Comparison of ENCODE assay signal across 8 mouse cellular contexts in the genomic region with DNA sequence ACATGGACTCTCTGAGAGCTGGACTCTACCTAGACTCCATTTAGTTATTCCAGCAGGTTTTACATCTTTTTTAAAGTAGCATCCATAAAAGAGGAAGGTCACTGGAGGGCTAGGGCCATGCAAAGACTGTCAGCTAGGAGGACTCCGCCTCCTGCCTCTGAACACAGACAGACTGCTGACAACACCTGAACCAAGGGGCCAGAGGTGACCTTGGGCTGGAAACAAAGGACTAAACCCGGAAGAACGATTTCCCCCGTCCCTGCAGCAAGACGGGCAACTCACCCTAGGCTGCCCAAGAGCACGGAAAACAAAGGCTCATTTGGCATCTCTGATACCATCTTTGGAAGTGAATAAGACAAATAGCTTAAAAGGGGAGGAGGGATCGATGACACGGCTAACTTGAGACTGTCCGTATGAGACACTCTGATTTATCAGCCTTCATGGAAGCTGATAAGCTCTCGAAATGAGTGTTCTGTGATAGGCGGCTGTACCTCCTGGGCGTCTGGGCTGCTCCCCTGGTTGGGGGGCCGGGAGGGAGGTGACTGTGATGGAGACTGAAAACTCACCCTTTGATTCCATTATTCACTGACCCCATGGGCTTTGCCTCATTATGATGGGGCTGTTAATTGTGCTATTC. TPM values are rescaled to one million over a fixed set of nuclear protein-coding genes. Genes with fewer than 3 reads are reported as not detected.
DNase-seq lines count a peak whose midpoint lies in the region; ATAC-seq and TF ChIP-seq lines count a peak whose summit lies in the region.

No protein-coding gene starts in this region.

- TF ChIP-seq CTCF in E14TG2a.4 (conservative IDR thresholded peaks at IDR 0.05; ENCODE audit: low read length), result no peak

- H3K36me3 ChIP-seq in heart, embryonic 10.5 days, result no peaks in the 10 kb centered on the region
- no peaks in the 10 kb centered on the region for H3K36me3 ChIP-seq in E14TG2a.4 (ENCODE audit: insufficient read depth, low read length)
- H3K36me3 ChIP-seq in forebrain, embryonic 10.5 days (replicated peaks), result no peaks in the 10 kb centered on the region
- no peaks in the 10 kb centered on the region for H3K36me3 ChIP-seq in limb, embryonic 15.5 days
- H3K36me3 ChIP-seq in liver, embryonic 11.5 days (ENCODE audit: control insufficient read depth, insufficient read depth, low read length), result no peaks in the 10 kb centered on the region

- no peak overlapping the region for H3K9ac ChIP-seq in limb, embryonic 15.5 days
- no peak overlapping the region for H3K9ac ChIP-seq in liver, embryonic 11.5 days (ENCODE audit: low read depth, low read length)

- peak overlapping the region; percentile 30; the same call in 1 of the 2 replicates for H3K4me2 ChIP-seq in limb, embryonic 15.5 days
- H3K4me2 ChIP-seq in liver, embryonic 11.5 days, result no peak overlapping the region; the same call in 1 of the 2 replicates

- H3K27me3 ChIP-seq in heart, embryonic 10.5 days (ENCODE audit: insufficient read depth, poor library complexity, severe bottlenecking), result peaks cover 10% of the 10 kb centered on the region; the same call in 1 of the 2 replicates
- peaks cover 8% of the 10 kb centered on the region; the same call in 1 of the 2 replicates for H3K27me3 ChIP-seq in E14TG2a.4 (ENCODE audit: insufficient read depth, low read length)
- H3K27me3 ChIP-seq in forebrain, embryonic 10.5 days (ENCODE audit: poor library complexity, severe bottlenecking), result peaks cover 32% of the 10 kb centered on the region
- peaks cover 14% of the 10 kb centered on the region for H3K27me3 ChIP-seq in limb, embryonic 15.5 days
- no peaks in the 10 kb centered on the region for H3K27me3 ChIP-seq in liver, embryonic 11.5 days (replicated peaks; ENCODE audit: control insufficient read depth, insufficient read depth, low read length)

- H3K4me1 ChIP-seq in heart, embryonic 10.5 days, result peaks cover 25% of the 10 kb centered on the region
- H3K4me1 ChIP-seq in E14TG2a.4 (replicated peaks; ENCODE audit: low read depth, low read length), result peaks cover 58% of the 10 kb centered on the region
- H3K4me1 ChIP-seq in forebrain, embryonic 10.5 days, result peaks cover 56% of the 10 kb centered on the region
- H3K4me1 ChIP-seq in limb, embryonic 15.5 days, result peaks cover 19% of the 10 kb centered on the region
- no peaks in the 10 kb centered on the region for H3K4me1 ChIP-seq in liver, embryonic 11.5 days (replicated peaks; ENCODE audit: control insufficient read depth, insufficient read depth, low read length)

- DNase-seq in heart, embryonic 10.5 days (ENCODE audit: low spot score), result no peak
- DNase-seq in heart, adult 8-10 months (ENCODE audit: low spot score), result no peak
- DNase-seq in forebrain, embryonic 10.5 days (ENCODE audit: extremely low spot score, low spot score), result no peak
- DNase-seq in liver, embryonic 11.5 days (ENCODE audit: low spot score), result no peak
- no peak for DNase-seq in frontal cortex, postnatal 14 days (ENCODE audit: low spot score in 2 of 2)
- DNase-seq in frontal cortex, adult 2 months (ENCODE audit: extremely low spot score in 1 of 2, low spot score in 1 of 2), result no peak

- peak overlapping the region; percentile 84 for H3K27ac ChIP-seq in heart, embryonic 10.5 days
- peak overlapping the region; percentile 73 for H3K27ac ChIP-seq in forebrain, embryonic 10.5 days
- H3K27ac ChIP-seq in limb, embryonic 15.5 days, result no peak overlapping the region
- H3K27ac ChIP-seq in liver, embryonic 11.5 days (ENCODE audit: low read depth, low read length), result no peak overlapping the region

- 10% methylated on average over 13 of the region's 13 CpGs for WGBS in heart, embryonic 10.5 days
- 27% methylated on average over 13 of the region's 13 CpGs for WGBS in forebrain, embryonic 10.5 days
- 27% methylated on average over 13 of the region's 13 CpGs for WGBS in limb, embryonic 15.5 days
- 22% methylated on average over 13 of the region's 13 CpGs for WGBS in liver, embryonic 11.5 days

- H3K4me3 ChIP-seq in heart, embryonic 10.5 days, result peak overlapping the region; percentile 43
- peak overlapping the region; percentile 35 for H3K4me3 ChIP-seq in E14TG2a.4 (replicated peaks; ENCODE audit: low read length)
- peak overlapping the region; percentile 16 for H3K4me3 ChIP-seq in forebrain, embryonic 10.5 days
- no peak overlapping the region for H3K4me3 ChIP-seq in limb, embryonic 15.5 days
- no peak overlapping the region for H3K4me3 ChIP-seq in liver, embryonic 11.5 days (ENCODE audit: low read depth, low read length)

- no peaks in the 10 kb centered on the region for H3K9me3 ChIP-seq in heart, embryonic 10.5 days
- no peaks in the 10 kb centered on the region for H3K9me3 ChIP-seq in E14TG2a.4 (ENCODE audit: low read length)
- no peaks in the 10 kb centered on the region for H3K9me3 ChIP-seq in forebrain, embryonic 10.5 days
- no peaks in the 10 kb centered on the region for H3K9me3 ChIP-seq in limb, embryonic 15.5 days
- no peaks in the 10 kb centered on the region for H3K9me3 ChIP-seq in liver, embryonic 11.5 days (ENCODE audit: control insufficient read depth, low read length)

- no peak for ATAC-seq in limb, embryonic 15.5 days (ENCODE audit: insufficient number of reproducible peaks, low FRiP score, low TSS enrichment, low read depth)
- ATAC-seq in liver, embryonic 11.5 days (replicated peaks; ENCODE audit: low FRiP score), result no peak

RNA-seq across cellular contexts. Expression of a gene that starts 30.0 kb away (rescaled TPM):
- polyA plus RNA-seq in heart, embryonic 10.5 days (2016; fragmentation: Nextera tagmentation; extraction: Ambion mirVana), result 0.08 and 0.15 TPM in 2 replicates
- total RNA-seq in heart, adult 8-10 months (2022), result not detected
- polyA plus RNA-seq in forebrain, embryonic 10.5 days (2016; fragmentation: Nextera tagmentation; extraction: Ambion mirVana), result 0.09 TPM in 2 replicates
- polyA plus RNA-seq in limb, embryonic 15.5 days (2015; fragmentation: Nextera tagmentation; extraction: Ambion mirVana), result 0.12 and 0.27 TPM in 2 replicates
- polyA plus RNA-seq in liver, embryonic 11.5 days (2014; fragmentation: Nextera tagmentation; extraction: Ambion mirVana), result not detected in 2 replicates
- 0.11 and 0.26 TPM in 2 replicates for polyA plus RNA-seq in frontal cortex, adult 2 months (2012; rRNA removed)

Comparison
In these comparisons a context has a peak if more than half of its experiments do, and no peak if none do; other contexts are left out.
1. H3K27ac ChIP-seq: peak in heart, embryonic 10.5 days (single experiment) and forebrain, embryonic 10.5 days (single experiment); none in limb, embryonic 15.5 days (single experiment) and liver, embryonic 11.5 days (single experiment).
2. H3K4me3 ChIP-seq: peak in heart, embryonic 10.5 days (single experiment), E14TG2a.4 (single experiment) and forebrain, embryonic 10.5 days (single experiment); none in limb, embryonic 15.5 days (single experiment) and liver, embryonic 11.5 days (single experiment).